Mouse (Mus musculus): ENCODE measurements around the gene Exoc6.

Gene Exoc6

DNA sequence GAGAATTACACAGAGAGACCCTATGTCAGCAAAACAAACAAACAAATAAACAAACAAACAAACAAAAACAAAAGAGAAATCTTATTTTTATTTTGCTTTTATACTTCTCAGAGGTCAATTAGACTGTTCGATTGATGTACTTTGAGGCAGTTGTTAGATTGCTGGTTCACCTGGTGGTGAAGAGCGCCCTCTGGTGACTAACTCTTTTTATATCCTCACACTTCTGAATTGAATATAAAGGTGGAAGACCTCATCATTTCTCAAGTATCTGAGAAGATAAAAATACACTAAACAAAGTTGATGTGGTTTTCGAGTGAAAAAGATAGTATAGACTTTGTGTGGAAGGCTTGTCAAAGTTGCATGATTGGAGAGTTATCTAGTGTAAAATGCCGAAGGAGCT lies 13.5 kb downstream of the Exoc6 start:
- in situ Hi-C loops (cut with MboI; ENCODE audit: unreplicated experiment in 2 of 2) = loop anchor here (10.0 to 25.0 kb wide), 5 partner anchors 141 to 1374 kb away; partner anchors contain the start of genes Fra10ac1 (in 1 of the 2) and Hells (in 1 of the 2)

DNA sequence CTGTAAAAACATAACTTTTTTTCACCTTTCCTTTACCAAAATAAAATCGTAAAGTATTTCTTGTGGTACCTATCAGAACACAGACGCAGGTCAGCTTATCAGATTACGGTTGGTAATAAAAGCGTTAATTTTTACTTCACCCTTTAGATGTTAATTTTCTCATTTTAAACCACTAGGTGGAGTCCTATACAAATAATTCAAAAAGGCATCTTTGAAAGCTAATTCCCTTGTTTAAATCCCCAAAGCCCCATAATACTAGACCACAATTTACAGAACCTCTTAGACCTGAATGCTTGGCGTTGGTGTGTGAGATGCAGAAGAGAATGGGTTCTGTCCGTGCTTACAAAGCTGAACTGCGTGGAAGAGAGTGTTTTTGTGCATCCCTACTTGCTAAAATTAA lies 15.6 kb downstream of the Exoc6 start:
- in situ Hi-C loops (cut with MboI; ENCODE audit: unreplicated experiment in 2 of 2) = loop anchor here (5.0 to 25.0 kb wide), 8 partner anchors 136 to 1371 kb away; partner anchors contain the start of genes Fra10ac1 (in 1 of the 2) and Hells (in 1 of the 2)

DNA sequence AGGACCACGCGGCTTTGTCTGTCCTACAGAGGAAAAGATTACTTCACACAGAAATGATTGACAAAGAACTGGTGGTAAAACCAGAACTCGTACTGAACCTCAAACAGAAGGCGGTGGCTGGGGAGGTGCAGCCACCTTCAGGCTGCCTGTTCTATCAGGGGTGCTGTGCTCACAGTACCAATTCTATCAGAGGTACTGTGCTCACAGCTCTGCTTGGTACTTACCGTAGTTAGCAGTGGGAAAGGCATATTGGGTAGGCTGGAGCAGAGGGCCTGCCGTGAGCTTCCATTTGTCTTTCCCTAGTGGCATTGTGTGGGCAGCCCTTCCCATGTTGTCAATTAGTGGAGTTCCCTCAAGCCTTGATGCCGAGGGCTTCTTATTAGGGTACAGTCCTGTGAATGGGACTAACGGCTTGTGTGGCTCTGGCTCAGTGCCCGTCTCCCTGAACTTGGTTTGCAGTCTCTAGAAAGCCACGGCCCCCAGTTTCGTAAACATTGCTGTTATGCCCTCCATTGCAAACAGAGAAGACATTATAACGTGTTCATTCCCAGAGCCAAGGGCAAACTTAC lies 19.1 kb downstream of the Exoc6 start:
- in situ Hi-C loops (cut with MboI; ENCODE audit: unreplicated experiment in 2 of 2) = loop anchor here (5.0 to 25.0 kb wide), 8 partner anchors 133 to 1368 kb away; partner anchors contain the start of genes Fra10ac1 (in 1 of the 2) and Hells (in 1 of the 2)

DNA sequence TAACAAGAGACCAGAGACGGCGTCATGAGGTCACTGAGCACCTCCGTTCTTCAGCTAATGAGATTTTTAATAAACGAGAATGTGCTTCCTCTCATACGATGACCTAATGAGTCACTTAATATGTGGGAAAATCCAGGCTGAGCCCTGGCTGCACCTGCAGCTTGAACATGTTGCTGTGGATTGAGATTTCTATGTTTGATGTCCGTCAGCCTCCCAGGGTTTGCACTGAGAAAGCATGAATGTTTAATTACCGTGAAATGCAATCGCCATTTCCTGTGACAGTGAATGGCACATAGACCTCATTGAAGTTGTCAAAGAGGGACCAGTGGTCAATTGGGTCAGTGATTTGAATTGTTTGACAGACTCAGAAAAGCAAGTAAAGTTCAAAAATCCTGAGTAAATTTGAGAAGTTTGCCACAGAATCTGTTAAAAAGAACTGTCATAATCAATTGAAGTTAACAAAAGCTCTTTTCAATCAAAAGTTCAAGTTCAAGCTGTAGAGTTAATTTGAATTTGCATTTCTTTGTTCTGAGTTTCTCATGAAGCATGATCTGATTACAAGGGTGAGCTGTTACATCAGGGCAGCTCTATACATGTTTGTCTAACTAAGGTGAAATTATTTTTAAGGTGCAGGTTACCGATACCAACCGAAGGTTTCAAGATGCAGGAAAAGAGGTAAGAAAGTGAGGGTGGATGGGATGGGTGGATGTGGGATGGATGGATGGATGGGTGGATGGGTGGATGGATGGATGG lies 20.9 kb downstream of the Exoc6 start:
- in situ Hi-C loops (cut with MboI; ENCODE audit: unreplicated experiment in 2 of 2) = loop anchor here (10.0 to 25.0 kb wide), 3 partner anchors 484 to 1366 kb away; partner anchors contain the start of genes Cep55 (in 1 of the 2), Fra10ac1 (in 1 of the 2) and Hells (in 1 of the 2)

DNA sequence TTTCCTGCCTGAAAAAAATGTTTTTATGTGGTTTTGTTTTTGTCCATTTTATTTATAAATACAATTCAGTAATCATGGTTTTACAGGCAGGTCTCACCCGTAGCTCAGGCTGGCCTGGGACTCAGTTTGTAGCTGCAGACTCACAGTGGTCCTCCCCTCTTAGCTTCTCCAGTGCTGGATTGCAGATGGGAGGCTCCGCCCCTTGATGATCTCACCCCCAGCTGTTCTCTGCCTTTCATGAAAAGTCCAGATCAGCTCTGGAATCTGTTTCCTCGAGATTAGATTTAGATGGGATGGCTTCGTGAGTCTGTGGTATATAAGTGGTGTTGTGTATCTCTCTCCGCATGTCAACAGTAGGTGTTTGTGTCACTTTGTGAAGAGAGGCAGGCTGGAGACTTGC lies 24.6 kb downstream of the Exoc6 start:
- in situ Hi-C loops (cut with MboI; ENCODE audit: unreplicated experiment in 2 of 2) = loop anchor here (10.0 to 25.0 kb wide), 3 partner anchors 480 to 1362 kb away; partner anchors contain the start of genes Cep55 (in 1 of the 2), Fra10ac1 (in 1 of the 2) and Hells (in 1 of the 2)

DNA sequence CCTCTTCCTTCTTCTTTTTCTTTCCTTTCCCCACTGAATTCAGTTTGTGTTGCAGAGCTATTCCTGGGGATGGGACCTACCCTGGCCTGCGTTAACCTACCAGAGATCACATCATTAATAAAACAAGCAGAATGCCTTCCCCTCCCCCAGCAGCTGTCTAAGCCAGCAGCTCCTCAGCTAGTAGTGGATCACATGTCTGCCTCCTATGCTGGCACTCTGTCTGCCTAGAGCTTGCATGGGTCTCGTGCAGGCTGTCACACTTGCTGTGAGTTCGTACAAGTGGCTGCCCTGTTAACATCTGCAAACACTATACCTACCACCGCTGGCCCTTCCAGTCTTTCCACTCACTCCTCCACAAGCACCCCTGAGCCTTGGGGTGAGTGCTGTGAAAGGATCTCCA lies 29.4 kb downstream of the Exoc6 start:
- in situ Hi-C loops (cut with MboI; ENCODE audit: unreplicated experiment in 2 of 2) = loop anchor here in 1 of 2 experiments (10.0 kb wide), 1 partner anchor 475 kb away; the partner anchor contains the start of gene Cep55

GRCm38 (mm10) chr19:37580438-37580837 lies 30.2 kb downstream of the Exoc6 start:
- in situ Hi-C loops (cut with MboI; ENCODE audit: unreplicated experiment in 2 of 2) = no loop called here

DNA sequence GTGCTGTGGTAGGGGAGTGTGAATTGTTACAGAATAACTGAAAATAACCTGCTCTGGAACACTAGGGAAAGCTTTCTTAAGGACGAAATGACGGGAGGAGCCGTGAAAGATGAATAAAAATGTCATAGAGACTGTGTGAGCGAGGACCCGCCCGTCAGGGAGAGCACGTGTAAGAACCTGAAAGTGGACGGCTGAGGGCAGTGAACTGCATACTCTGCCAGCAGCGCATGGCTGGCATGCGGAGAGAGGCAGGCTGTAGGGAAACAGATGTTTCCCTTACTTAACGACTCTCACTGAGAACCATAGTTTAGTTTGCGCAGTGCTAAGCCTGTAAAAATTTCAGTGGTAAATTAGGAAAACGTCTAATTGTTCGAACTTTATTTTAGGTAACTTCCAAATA lies 35.0 kb downstream of the Exoc6 start:
- in situ Hi-C loops (cut with MboI; ENCODE audit: unreplicated experiment in 2 of 2) = no loop called here

DNA sequence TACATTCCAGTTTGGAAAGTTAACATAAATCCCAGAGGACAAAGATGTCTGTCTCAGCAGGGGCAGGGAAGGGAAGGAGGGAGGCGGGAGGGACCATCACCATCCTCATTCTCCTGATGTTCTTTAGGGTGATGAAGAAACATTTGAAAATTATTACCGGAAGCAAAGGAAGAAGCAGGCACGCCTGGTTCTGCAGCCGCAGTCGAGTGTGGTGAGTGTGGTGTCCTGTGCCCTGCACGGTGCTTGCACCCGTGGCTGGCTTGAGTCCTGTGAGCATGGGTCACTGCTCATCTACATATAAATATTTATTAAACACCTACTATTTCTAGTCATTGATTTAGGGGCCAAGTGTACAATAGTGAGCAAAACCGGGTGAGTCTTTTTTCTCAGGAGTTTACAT lies 35.5 kb downstream of the Exoc6 start:
- in situ Hi-C loops (cut with MboI; ENCODE audit: unreplicated experiment in 2 of 2) = no loop called here

GRCm38 (mm10) chr19:37590544-37590943 lies 40.3 kb downstream of the Exoc6 start:
- in situ Hi-C loops (cut with MboI; ENCODE audit: unreplicated experiment in 2 of 2) = no loop called here

DNA sequence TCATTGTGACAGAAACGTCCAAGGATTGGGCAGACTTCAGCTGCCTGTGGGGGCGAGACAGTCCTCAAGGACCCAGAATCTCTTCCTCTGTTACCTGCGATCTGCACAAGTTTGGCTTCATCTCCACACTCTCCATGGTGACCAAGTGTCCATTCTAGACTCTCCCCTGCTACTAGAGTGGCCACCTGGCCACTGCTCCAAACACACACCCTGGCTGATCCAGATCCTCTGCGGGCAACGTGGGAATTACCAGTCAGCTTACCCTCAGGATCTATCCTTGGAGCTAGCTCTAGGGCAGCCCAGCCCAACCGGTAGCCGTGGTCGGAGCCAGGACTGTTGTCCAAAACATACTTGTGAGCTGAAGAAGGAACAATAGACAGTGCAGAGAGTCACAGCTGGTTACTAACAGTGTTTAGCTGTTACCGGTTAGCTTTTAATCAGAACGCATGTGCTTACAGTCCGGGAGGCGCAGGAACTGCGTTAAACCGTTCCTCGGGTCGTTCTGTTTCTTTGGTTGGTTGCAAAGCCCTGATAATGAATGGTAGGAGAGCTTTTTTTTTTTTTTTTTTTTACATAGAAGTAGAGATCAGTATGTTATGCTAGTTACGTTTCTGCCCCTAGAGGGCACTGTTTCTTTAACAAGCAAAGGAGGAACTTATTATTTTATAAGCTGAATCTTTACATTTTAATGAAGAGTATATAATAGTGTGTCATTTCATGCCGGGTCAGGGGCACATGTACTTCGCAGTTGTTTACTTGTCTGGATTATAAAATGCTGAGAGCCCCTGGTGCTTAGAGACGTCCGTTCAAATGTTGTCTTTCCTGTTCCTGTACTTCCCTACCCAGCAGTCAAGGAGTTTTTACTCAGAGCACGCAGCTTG lies 52.0 kb downstream of the Exoc6 start:
- in situ Hi-C loops (cut with MboI; ENCODE audit: unreplicated experiment in 2 of 2) = no loop called here

- in situ Hi-C loops (cut with MboI; ENCODE audit: unreplicated experiment in 2 of 2) = no loop called here
Measured at GRCm38 (mm10) chr19:37609991-37610390, 59.8 kb downstream of the Exoc6 start.

GRCm38 (mm10) chr19:37612893-37613292 lies 62.7 kb downstream of the Exoc6 start:
- in situ Hi-C loops (cut with MboI; ENCODE audit: unreplicated experiment in 2 of 2) = no loop called here

DNA sequence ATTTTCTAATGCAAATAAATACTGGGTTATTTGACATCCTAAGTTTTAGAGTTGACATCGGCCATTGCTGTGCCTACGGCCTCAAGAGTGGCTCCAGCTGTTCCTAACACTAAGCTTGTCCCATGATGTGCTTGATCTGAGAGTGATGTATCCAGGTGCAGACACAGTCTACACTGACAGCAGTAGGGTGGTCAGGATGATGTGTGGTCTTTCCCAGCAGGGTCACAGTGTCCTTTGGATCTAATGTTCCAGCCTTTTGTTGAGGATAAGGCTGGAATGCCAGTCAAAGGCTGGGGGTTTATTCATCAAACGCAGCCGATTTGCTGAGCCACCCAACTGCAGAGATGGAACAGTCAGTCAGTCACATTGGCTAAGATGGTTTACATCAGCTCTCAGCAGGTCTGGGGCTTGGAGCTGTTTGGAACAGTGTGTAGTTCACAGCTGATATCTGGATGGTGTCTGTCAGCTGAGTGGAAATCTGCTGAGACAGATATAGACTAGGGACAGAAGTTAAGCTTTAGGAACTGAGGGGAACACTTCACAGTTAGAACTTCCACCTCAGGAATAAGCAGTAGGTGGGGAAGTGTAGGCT lies 64.9 kb downstream of the Exoc6 start:
- in situ Hi-C loops (cut with MboI; ENCODE audit: unreplicated experiment in 2 of 2) = no loop called here

DNA sequence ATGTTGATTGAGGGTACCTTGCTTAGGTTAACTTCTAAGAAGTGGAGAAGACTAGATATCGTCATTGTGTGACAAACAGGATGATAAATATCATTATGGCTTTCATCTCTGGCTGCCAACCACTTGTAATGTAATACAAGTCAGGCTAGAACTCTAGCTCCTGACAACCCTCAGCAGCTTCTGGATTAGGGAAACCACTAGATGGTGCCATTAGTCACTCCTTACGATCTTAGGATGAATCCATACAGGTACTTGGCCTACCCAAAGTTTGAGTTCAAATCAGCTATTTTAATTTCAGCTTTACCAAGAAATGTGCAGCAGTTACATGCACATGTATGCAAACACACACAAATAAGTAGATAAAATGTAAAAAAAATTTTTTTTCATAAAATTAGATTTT lies 97.8 kb downstream of the Exoc6 start:
- in situ Hi-C loops (cut with MboI; ENCODE audit: unreplicated experiment in 2 of 2) = no loop called here

GRCm38 (mm10) chr19:37650526-37650925 lies 100.3 kb downstream of the Exoc6 start:
- in situ Hi-C loops (cut with MboI; ENCODE audit: unreplicated experiment in 2 of 2) = no loop called here

DNA sequence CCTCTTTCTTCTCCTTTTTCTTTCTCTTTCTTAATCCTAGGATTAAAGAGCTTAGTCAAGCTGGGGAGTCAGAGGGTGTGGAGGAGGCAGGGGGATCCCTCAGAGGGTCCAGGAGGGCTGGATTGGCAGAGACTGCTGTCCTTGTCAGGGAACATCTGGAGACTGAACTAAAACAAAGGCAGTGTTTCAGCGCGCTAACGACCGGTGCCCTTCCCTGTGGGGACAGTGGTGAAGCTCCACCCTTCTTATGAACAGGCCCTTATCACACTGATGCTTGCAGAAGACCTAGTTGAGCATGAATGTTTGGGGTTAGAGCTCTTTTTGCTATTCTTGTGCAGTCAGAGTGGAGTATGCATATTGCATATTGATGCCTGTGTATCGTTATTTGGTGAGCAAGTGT lies 103.8 kb downstream of the Exoc6 start:
- in situ Hi-C loops (cut with MboI; ENCODE audit: unreplicated experiment in 2 of 2) = no loop called here

DNA sequence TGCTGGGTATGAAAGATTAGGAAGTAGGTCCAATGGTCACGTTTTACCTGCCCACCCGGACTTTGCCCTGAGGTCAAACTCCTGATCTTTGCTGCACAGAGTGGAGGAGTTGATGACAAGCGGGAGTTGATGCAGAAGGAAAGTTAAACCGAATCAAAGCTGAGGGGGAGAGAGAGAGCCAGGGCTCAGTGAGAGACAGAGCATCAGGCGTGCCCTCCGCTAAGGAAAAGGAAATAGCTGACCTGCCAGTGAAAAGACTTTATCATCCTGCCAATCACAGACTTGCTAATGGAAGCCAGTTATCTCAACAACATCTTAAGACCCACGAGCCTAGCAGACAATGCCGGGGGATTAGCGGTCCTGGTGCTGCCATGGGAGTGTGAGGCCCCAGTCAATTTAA lies 106.2 kb downstream of the Exoc6 start:
- in situ Hi-C loops (cut with MboI; ENCODE audit: unreplicated experiment in 2 of 2) = no loop called here

- in situ Hi-C loops (cut with MboI; ENCODE audit: unreplicated experiment in 2 of 2) = no loop called here
Measured at GRCm38 (mm10) chr19:37665256-37665655, 115.0 kb downstream of the Exoc6 start.

GRCm38 (mm10) chr19:37667855-37668594 lies 117.8 kb downstream of the Exoc6 start:
- in situ Hi-C loops (cut with MboI; ENCODE audit: unreplicated experiment in 2 of 2) = no loop called here
